Mouse (Mus musculus) stomach, postnatal 0 days (tissue): ENCODE data around the gene Tbc1d4.

Experiments
- CTCF ChIP-seq: IDR thresholded peaks from 2 replicates; pipeline ENCODE4 v1.5.1; 2016; ENCODE audit warnings: antibody characterized with exemption, low read depth, mild to moderate bottlenecking, moderate library complexity
- EP300 ChIP-seq: optimal IDR thresholded peaks from 2 replicates; pipeline ENCODE3; 2016; ENCODE audit warnings: antibody characterized with exemption

GRCm38 (mm10) chr14:101499838-101500237 lies 109.2 kb downstream of the Tbc1d4 start:
- TF ChIP-seq EP300 (no peak), CTCF (no peak)
